Mouse (Mus musculus) kidney, adult 11 months (tissue): ENCODE measurements around the gene Mrps10.

Experiments used
- DNase-seq: peaks from one replicate; pipeline ENCODE4 v3.0.0; 2022

The Mrps10 gene

GRCm38 (mm10) chr17:47368401-47369086 lies at the start of gene Mrps10:
Gene Mrps10 (plus strand): TSS chr17:47368887.
- DNase-seq: peak; percentile 80

- no peak for DNase-seq
These were observed 49.6 kb upstream of the Mrps10 start for GRCm38 (mm10) chr17:47318972-47319625.

- no peak for DNase-seq
These were observed 48.9 kb upstream of the Mrps10 start for GRCm38 (mm10) chr17:47319761-47320160.

- no peak for DNase-seq
These were observed 46.3 kb upstream of the Mrps10 start for GRCm38 (mm10) chr17:47322128-47322990.

GRCm38 (mm10) chr17:47322991-47323295 lies 45.7 kb upstream of the Mrps10 start:
- no peak for DNase-seq

GRCm38 (mm10) chr17:47327559-47327958 lies 41.1 kb upstream of the Mrps10 start:
- no peak for DNase-seq

GRCm38 (mm10) chr17:47327969-47328368 lies 40.7 kb upstream of the Mrps10 start:
- DNase-seq: no peak

- no peak for DNase-seq
These were observed 39.9 kb upstream of the Mrps10 start for GRCm38 (mm10) chr17:47328552-47329343.

GRCm38 (mm10) chr17:47330616-47331015 lies 38.1 kb upstream of the Mrps10 start:
- DNase-seq: no peak

GRCm38 (mm10) chr17:47332001-47332611 lies 36.6 kb upstream of the Mrps10 start:
- DNase-seq: peak; percentile 39

- peak; percentile 24 for DNase-seq
These were observed 36.0 kb upstream of the Mrps10 start for GRCm38 (mm10) chr17:47332664-47333063.

- no peak for DNase-seq
These were observed 35.3 kb upstream of the Mrps10 start for GRCm38 (mm10) chr17:47333409-47333808.

GRCm38 (mm10) chr17:47343121-47343520 lies 25.6 kb upstream of the Mrps10 start:
- DNase-seq: no peak

GRCm38 (mm10) chr17:47349721-47350319 lies 18.9 kb upstream of the Mrps10 start:
- DNase-seq: no peak

GRCm38 (mm10) chr17:47359964-47360363 lies 8.7 kb upstream of the Mrps10 start:
- DNase-seq: peak; percentile 27

- no peak for DNase-seq
These were observed 7.3 kb upstream of the Mrps10 start for GRCm38 (mm10) chr17:47361343-47361742.

GRCm38 (mm10) chr17:47369087-47369443 lies 378 bp downstream of the Mrps10 start:
- DNase-seq: peak; percentile 20

GRCm38 (mm10) chr17:47371451-47371850 lies 2.8 kb downstream of the Mrps10 start:
- DNase-seq: peak; percentile 65

- DNase-seq: no peak
These were observed 5.3 kb downstream of the Mrps10 start for GRCm38 (mm10) chr17:47373991-47374390.

GRCm38 (mm10) chr17:47376779-47377280 lies 8.1 kb downstream of the Mrps10 start:
- DNase-seq: no peak

- DNase-seq: no peak
These were observed 9.4 kb downstream of the Mrps10 start for GRCm38 (mm10) chr17:47378133-47378532.

- no peak for DNase-seq
These were observed 13.2 kb downstream of the Mrps10 start for GRCm38 (mm10) chr17:47381917-47382316.
